Mouse (Mus musculus) embryo, embryonic 10 days (tissue): ENCODE data around the gene Ddx5.
"Not testable (repeated sequence)": the region's sequence is repeated elsewhere in the genome, so short reads cannot be mapped to it uniquely, and the experiment has no call there.

ENCODE experiments used
- DNase-seq: peaks from one replicate; pipeline ENCODE4 v3.0.0-alpha.2; 2015; ENCODE audit warnings: low spot score

Ddx5 gene

GRCm38 (mm10) chr11:106788026-106788774 is 785 bp downstream of the Ddx5 start:
- DNase-seq = peak; percentile 96

GRCm38 (mm10) chr11:106787131-106788025 is 1.6 kb downstream of the Ddx5 start:
- peak; percentile 81 for DNase-seq

GRCm38 (mm10) chr11:106785043-106785442 is 3.9 kb downstream of the Ddx5 start:
- DNase-seq = no peak

GRCm38 (mm10) chr11:106784476-106784875 is 4.5 kb downstream of the Ddx5 start:
- no peak for DNase-seq

GRCm38 (mm10) chr11:106782841-106783764 is 5.9 kb downstream of the Ddx5 start:
- DNase-seq = no peak

GRCm38 (mm10) chr11:106782271-106782670 is 6.7 kb downstream of the Ddx5 start:
- DNase-seq = not testable (repeated sequence)

GRCm38 (mm10) chr11:106780590-106781220 is 8.3 kb downstream of the Ddx5 start:
- no peak for DNase-seq

GRCm38 (mm10) chr11:106780089-106780425 is 8.9 kb downstream of the Ddx5 start:
- DNase-seq = no peak

- DNase-seq = peak; percentile 97
Observed at GRCm38 (mm10) chr11:106779388-106780088, 9.4 kb downstream of the Ddx5 start, which contains the start of gene Polg2. TSS of gene Polg2 (minus strand) at chr11:106779537.

- DNase-seq = peak; percentile 32
Observed at GRCm38 (mm10) chr11:106778589-106779387, 10.2 kb downstream of the Ddx5 start.

GRCm38 (mm10) chr11:106778132-106778531 is 10.9 kb downstream of the Ddx5 start:
- DNase-seq = no peak

GRCm38 (mm10) chr11:106777395-106777794 is 11.6 kb downstream of the Ddx5 start:
- no peak for DNase-seq

- no peak for DNase-seq
Observed at GRCm38 (mm10) chr11:106776960-106777359, 12.0 kb downstream of the Ddx5 start.

- no peak for DNase-seq
Observed at GRCm38 (mm10) chr11:106773061-106773460, 15.9 kb downstream of the Ddx5 start.

GRCm38 (mm10) chr11:106770195-106770974 is 18.6 kb downstream of the Ddx5 start:
- DNase-seq = no peak

- DNase-seq = no peak
Observed at GRCm38 (mm10) chr11:106767516-106767915, 21.5 kb downstream of the Ddx5 start.

- no peak for DNase-seq
Observed at GRCm38 (mm10) chr11:106766611-106767162, 22.3 kb downstream of the Ddx5 start.

GRCm38 (mm10) chr11:106762800-106763185 is 26.2 kb downstream of the Ddx5 start:
- DNase-seq = no peak
